Mouse (Mus musculus): ENCODE measurements around the gene Gnpat. TPM values are rescaled to one million over a fixed set of nuclear protein-coding genes. Genes with fewer than 3 reads are reported as not detected.

Gnpat gene
- total and polyA plus RNA-seq, 3 experiments: 62.3 to 91.5 (median 89.1) TPM

- H3K79me2 ChIP-seq (replicated peaks; ENCODE audit: control insufficient read depth, extremely low read depth, insufficient read depth, poor library complexity, severe bottlenecking): no peaks in the 10 kb centered on the region
- peaks cover 31 to 91% of the 10 kb centered on the region in 2 experiments for H3K36me3 ChIP-seq (replicated peaks in 1 of 2; ENCODE audit: control insufficient read depth in 1 of 2, insufficient read depth in 1 of 2, low read length in 1 of 2)
- in situ Hi-C loops (cut with MboI; ENCODE audit: low pct_ligation_motif_present, low pct_unique_long_range_greater_than_20kb, low sequenced_read_pairs) (no loop called here), dilution Hi-C loops (cut with MboI; ENCODE audit: extremely low pct_ligation_motif_present, extremely low pct_unique_long_range_greater_than_20kb, low sequenced_read_pairs) (no loop called here)
- H3K4me3 ChIP-seq (replicated peaks in 1 of 3; ENCODE audit: low read depth in 2 of 3, low read length in 2 of 3, poor library complexity in 1 of 3): no peak overlapping the region
- H3K9ac ChIP-seq (ENCODE audit: insufficient read depth, low read depth): no peak overlapping the region
- peaks cover 0 to 11% of the 10 kb centered on the region in 2 experiments; a peak in 2 of 4 replicates for H3K4me1 ChIP-seq (ENCODE audit: control insufficient read depth in 1 of 2, insufficient read depth in 2 of 2)
- no peak for TF ChIP-seq POLR2A (IDR thresholded peaks at IDR 0.05; ENCODE audit: low read depth, low read length)
- no peak for TF ChIP-seq USF1 (IDR thresholded peaks at IDR 0.05; ENCODE audit: low read depth, low read length)
- TF ChIP-seq ZKSCAN1 (IDR thresholded peaks at IDR 0.05; ENCODE audit: borderline replicate concordance, low read depth, low read length): no peak
- no peak for TF ChIP-seq ZNF384 (IDR thresholded peaks at IDR 0.05; ENCODE audit: low read depth, low read length)
- TF ChIP-seq SIN3A (IDR thresholded peaks at IDR 0.05; ENCODE audit: low read length): no peak
- TF ChIP-seq ETS1 (conservative IDR thresholded peaks at IDR 0.05; ENCODE audit: low read depth, low read length): no peak
- TF ChIP-seq USF2 (conservative IDR thresholded peaks at IDR 0.05; ENCODE audit: low read depth, low read length): no peak
- no peak for DNase-seq (ENCODE audit: extremely low read depth)
- peaks cover 4% of the 10 kb centered on the region for H3K9me3 ChIP-seq (replicated peaks; ENCODE audit: low read length)
- H3K27me3 ChIP-seq (replicated peaks): no peaks in the 10 kb centered on the region
- no peak overlapping the region for H3K27ac ChIP-seq (ENCODE audit: insufficient read depth, low read depth)
- H3K4me2 ChIP-seq (ENCODE audit: insufficient read depth, low read depth, poor library complexity, severe bottlenecking): no peak overlapping the region
Measured at GRCm38 (mm10) chr8:124911938-124912872, 49.4 kb downstream of the Gnpat start.

GRCm38 (mm10) chr8:124914061-124914460, 51.2 kb downstream of the Gnpat start:
- Histone ChIP-seq H3K79me2 (replicated peaks; ENCODE audit: control insufficient read depth, extremely low read depth, insufficient read depth, poor library complexity, severe bottlenecking) (no peaks in the 10 kb centered on the region), H3K9ac (ENCODE audit: insufficient read depth, low read depth) (no peak overlapping the region), H3K9me3 (replicated peaks; ENCODE audit: low read length) (peaks cover 4% of the 10 kb centered on the region), H3K27me3 (replicated peaks) (no peaks in the 10 kb centered on the region), H3K36me3 (replicated peaks in 1 of 2; ENCODE audit: control insufficient read depth in 1 of 2, insufficient read depth in 1 of 2, low read length in 1 of 2) (peaks cover 19 to 84% of the 10 kb centered on the region in 2 experiments), H3K4me2 (ENCODE audit: insufficient read depth, low read depth, poor library complexity, severe bottlenecking) (no peak overlapping the region), H3K4me1 (ENCODE audit: control insufficient read depth in 1 of 2, insufficient read depth in 2 of 2) (peaks cover 0 to 11% of the 10 kb centered on the region in 2 experiments; a peak in 2 of 4 replicates), H3K27ac (ENCODE audit: insufficient read depth, low read depth) (no peak overlapping the region), H3K4me3 (replicated peaks in 1 of 3; ENCODE audit: low read depth in 2 of 3, low read length in 2 of 3, poor library complexity in 1 of 3) (no peak overlapping the region)
- in situ Hi-C loops (cut with MboI; ENCODE audit: low pct_ligation_motif_present, low pct_unique_long_range_greater_than_20kb, low sequenced_read_pairs): no loop called here
- dilution Hi-C loops (cut with MboI; ENCODE audit: extremely low pct_ligation_motif_present, extremely low pct_unique_long_range_greater_than_20kb, low sequenced_read_pairs): no loop called here
- no peak for DNase-seq (ENCODE audit: extremely low read depth)
- TF ChIP-seq POLR2AphosphoS2 (IDR thresholded peaks at IDR 0.05; ENCODE audit: low read depth, low read length): no peak
- TF ChIP-seq CHD1 (IDR thresholded peaks at IDR 0.05; ENCODE audit: low read depth, low read length): no peak
- TF ChIP-seq RCOR1 (conservative IDR thresholded peaks at IDR 0.05; ENCODE audit: low read depth, low read length): no peak
- no peak for TF ChIP-seq ZKSCAN1 (IDR thresholded peaks at IDR 0.05; ENCODE audit: borderline replicate concordance, low read depth, low read length)
- no peak for TF ChIP-seq E2F4 (IDR thresholded peaks at IDR 0.05; ENCODE audit: insufficient replicate concordance, low read depth, low read length)
- TF ChIP-seq EP300 (IDR thresholded peaks at IDR 0.05; ENCODE audit: low read length): no peak
- TF ChIP-seq GABPA (IDR thresholded peaks at IDR 0.05; ENCODE audit: insufficient replicate concordance, low read depth, low read length): no peak
- TF ChIP-seq NRF1 (IDR thresholded peaks at IDR 0.05; ENCODE audit: low read depth, low read length): no peak
- no peak for TF ChIP-seq ETS1 (conservative IDR thresholded peaks at IDR 0.05; ENCODE audit: low read depth, low read length)
- no peak for TF ChIP-seq TBP (conservative IDR thresholded peaks at IDR 0.05; ENCODE audit: low read depth, low read length)
- TF ChIP-seq TCF12 (IDR thresholded peaks at IDR 0.05; ENCODE audit: low read depth, low read length): no peak
- no peak for TF ChIP-seq ZMIZ1 (IDR thresholded peaks at IDR 0.05; ENCODE audit: low read depth, low read length)

Data from CH12.LX (cell line).